Mouse (Mus musculus) CD8-positive naive resting alpha-beta T cell, adult 57 days (primary cell): ENCODE results near the gene Prss57. TPM values are rescaled to one million over a fixed set of nuclear protein-coding genes. Genes with fewer than 3 reads are reported as not detected.

ENCODE experiments used
- total RNA-seq: library from RNA; stranded (reverse); gene quantifications from one replicate; pipeline ENCODE4 v1.2.4, GENCODE M21; 2023

Gene Prss57
- not detected for total RNA-seq

GRCm38 (mm10) chr10:79790861-79791260 is at the start of gene Prss57:
Gene Prss57 (minus strand): TSS chr10:79790961.

GRCm38 (mm10) chr10:79820782-79821181 is 30.0 kb upstream of the Prss57 start, which contains the start of gene Misp:
Gene Misp (plus strand): TSS chr10:79820989.

GRCm38 (mm10) chr10:79793051-79793737 is 2.4 kb upstream of the Prss57 start, which contains the start of gene Palm:
Gene Palm (plus strand): TSS chr10:79793572.

GRCm38 (mm10) chr10:79777103-79777531 is 13.6 kb downstream of the Prss57 start, which contains the start of gene Fstl3:
Gene Fstl3 (plus strand): TSS chr10:79777272.

GRCm38 (mm10) chr10:79766508-79767325 is 24.0 kb downstream of the Prss57 start, which contains the start of gene Rnf126:
Gene Rnf126 (minus strand): TSS chr10:79766952.

GRCm38 (mm10) chr10:79754856-79755516 is 35.8 kb downstream of the Prss57 start, which contains the start of gene Fgf22:
Gene Fgf22 (plus strand): TSS chr10:79755076.

GRCm38 (mm10) chr10:79745898-79746773 is 44.6 kb downstream of the Prss57 start, which contains the start of gene Polrmt:
Gene Polrmt (minus strand): TSS chr10:79746581.

Other genes starting within 250 kb of the Prss57 start
- gene Mier2, start 235.8 kb downstream of the Prss57 start, total RNA-seq = 47.6 TPM
- not detected for gene Theg, start 203.6 kb downstream of the Prss57 start, total RNA-seq
- gene C2cd4c, start 176.9 kb downstream of the Prss57 start, total RNA-seq = not detected
- not detected for gene Shc2, start 153.0 kb downstream of the Prss57 start, total RNA-seq
- gene Odf3l2, start 145.2 kb downstream of the Prss57 start, total RNA-seq = not detected
- gene Madcam1, start 126.4 kb downstream of the Prss57 start, total RNA-seq = not detected
- 16.9 TPM for gene Tpgs1, start 121.6 kb downstream of the Prss57 start, total RNA-seq
- gene Cdc34, start 108.8 kb downstream of the Prss57 start, total RNA-seq = 74.7 TPM
- 3.1 TPM for gene Gzmm, start 101.9 kb downstream of the Prss57 start, total RNA-seq
- gene Bsg, start 86.5 kb downstream of the Prss57 start, total RNA-seq = 108 TPM
- not detected for gene Hcn2, start 74.3 kb downstream of the Prss57 start, total RNA-seq
- gene Polrmt, start 44.4 kb downstream of the Prss57 start, total RNA-seq = 71.2 TPM
- gene Fgf22, start 35.9 kb downstream of the Prss57 start, total RNA-seq = not detected
- 62.8 TPM for gene Rnf126, start 24.0 kb downstream of the Prss57 start, total RNA-seq
- gene Fstl3, start 13.7 kb downstream of the Prss57 start, total RNA-seq = 1.1 TPM
- 5.8 TPM for gene Palm, start 2.6 kb upstream of the Prss57 start, total RNA-seq
- not detected for gene Misp, start 30.0 kb upstream of the Prss57 start, total RNA-seq
- 606 TPM for gene Ptbp1, start 63.5 kb upstream of the Prss57 start, total RNA-seq
- not detected for gene Prtn3, start 83.5 kb upstream of the Prss57 start, total RNA-seq
- gene Plppr3, start 83.7 kb upstream of the Prss57 start, total RNA-seq = not detected
- gene Elane, start 95.3 kb upstream of the Prss57 start, total RNA-seq = not detected
- gene Cfd, start 99.9 kb upstream of the Prss57 start, total RNA-seq = not detected
- 61.6 TPM for gene Med16, start 118.0 kb upstream of the Prss57 start, total RNA-seq
- not detected for gene Gm26602, start 119.9 kb upstream of the Prss57 start, total RNA-seq
- gene Kiss1r, start 126.0 kb upstream of the Prss57 start, total RNA-seq = 0.73 TPM
- gene R3hdm4, start 130.2 kb upstream of the Prss57 start, total RNA-seq = 102 TPM
- 7.3 TPM for gene Arid3a, start 136.1 kb upstream of the Prss57 start, total RNA-seq
- 48.8 TPM for gene Wdr18, start 169.2 kb upstream of the Prss57 start, total RNA-seq
- 0.58 TPM for gene Grin3b, start 179.8 kb upstream of the Prss57 start, total RNA-seq
- gene Tmem259, start 193.4 kb upstream of the Prss57 start, total RNA-seq = 142 TPM
- 499 TPM for gene Cnn2, start 197.6 kb upstream of the Prss57 start, total RNA-seq
- gene Abca7, start 205.5 kb upstream of the Prss57 start, total RNA-seq = 82.9 TPM
- gene Arhgap45, start 225.7 kb upstream of the Prss57 start, total RNA-seq = 806 TPM
- 68.7 TPM for gene Polr2e, start 248.8 kb upstream of the Prss57 start, total RNA-seq